Mouse (Mus musculus) right cerebral cortex, postnatal 36 days (tissue): ENCODE results near the gene Ccdc149.

ENCODE experiments used
- DNase-seq, 2 experiments: peaks; one replicate each; pipeline ENCODE4 v3.0.0; 2022; ENCODE audit warnings: low spot score in 2 of 2, mixed read lengths in 1 of 2

The Ccdc149 gene

DNA sequence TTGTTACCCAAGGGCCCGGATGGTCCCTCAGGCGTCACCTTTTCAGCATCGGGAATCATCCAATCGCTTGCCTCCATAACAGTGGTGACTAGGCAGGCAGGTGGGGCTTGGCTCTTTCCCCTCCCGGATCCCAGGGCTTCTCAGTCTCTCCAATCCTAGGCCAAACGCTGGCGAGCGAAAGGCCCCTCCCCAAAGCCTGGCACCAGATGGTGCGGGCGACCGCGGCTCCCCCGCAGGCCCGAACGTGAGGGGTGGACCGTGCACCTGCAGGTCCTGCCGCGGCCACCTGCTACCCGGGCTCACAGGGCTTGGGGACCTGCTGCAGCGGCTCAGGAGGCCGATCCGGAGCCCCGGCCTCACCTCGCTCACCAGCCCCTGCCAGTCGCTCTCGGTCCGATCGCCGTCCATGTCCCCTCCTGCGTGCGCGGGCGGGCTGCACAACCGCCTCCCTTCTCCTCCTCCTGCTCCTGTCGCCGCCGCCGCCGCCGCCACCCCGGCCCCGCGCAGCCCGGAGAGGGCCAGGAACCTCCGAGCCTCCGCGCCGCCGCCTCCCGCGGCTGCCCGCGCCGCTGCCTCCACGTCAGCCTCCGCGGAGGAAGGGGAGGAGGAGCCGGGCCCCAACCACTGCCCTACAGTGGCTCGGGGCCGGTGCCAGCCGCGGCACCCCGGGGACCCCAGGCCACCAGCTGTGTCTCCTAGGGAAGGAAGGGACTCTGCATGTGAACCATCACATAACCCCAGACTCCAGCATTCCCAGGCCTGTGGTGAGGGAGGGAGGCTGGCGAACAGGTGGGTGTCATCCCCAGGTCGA is at the start of gene Ccdc149:
Gene Ccdc149 (minus strand): TSS at position 531 of the 811 bp plus-strand sequence.
- peak; percentile 85 for DNase-seq

DNA sequence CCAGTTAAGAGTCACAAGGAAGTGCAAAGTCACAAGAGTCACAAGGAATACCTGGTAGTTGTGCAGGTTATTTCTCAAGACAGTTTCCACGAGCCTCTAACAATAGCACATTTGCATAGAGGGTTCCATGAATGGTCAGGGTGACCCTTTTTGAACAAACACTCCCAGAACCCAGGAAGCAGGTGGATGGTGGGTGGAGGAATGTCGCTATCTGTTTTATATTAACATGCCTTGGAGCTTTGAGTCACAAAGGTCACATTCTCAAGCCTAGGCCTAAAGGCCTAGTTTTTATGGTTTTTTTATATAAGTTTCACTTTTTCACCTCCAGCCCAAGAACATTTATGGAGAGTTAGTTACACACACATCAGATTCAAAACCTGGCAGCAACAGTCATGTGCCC is 48.6 kb upstream of the Ccdc149 start:
- no peak for DNase-seq

DNA sequence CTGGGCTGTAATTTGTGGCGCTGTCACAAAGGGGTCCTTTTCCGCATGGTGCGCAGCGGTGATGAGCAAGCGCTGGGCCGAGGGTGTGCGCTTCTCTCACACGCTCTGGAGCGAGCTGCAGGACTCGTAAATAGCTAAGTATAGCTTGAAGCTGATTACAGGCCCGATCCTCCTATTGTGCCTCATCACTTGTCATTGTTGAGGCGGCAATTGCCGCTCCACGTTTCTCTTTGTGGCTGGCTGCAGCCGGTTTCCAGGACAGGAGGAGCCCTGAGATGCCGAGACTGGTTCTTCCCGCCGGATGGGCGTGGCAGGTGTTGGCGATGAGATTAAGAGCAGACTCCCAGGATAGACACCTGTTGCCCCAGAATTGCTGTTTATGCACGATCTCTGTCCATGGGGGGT is 44.8 kb upstream of the Ccdc149 start:
- peak in 1 of 2 experiments; percentile 9 for DNase-seq

DNA sequence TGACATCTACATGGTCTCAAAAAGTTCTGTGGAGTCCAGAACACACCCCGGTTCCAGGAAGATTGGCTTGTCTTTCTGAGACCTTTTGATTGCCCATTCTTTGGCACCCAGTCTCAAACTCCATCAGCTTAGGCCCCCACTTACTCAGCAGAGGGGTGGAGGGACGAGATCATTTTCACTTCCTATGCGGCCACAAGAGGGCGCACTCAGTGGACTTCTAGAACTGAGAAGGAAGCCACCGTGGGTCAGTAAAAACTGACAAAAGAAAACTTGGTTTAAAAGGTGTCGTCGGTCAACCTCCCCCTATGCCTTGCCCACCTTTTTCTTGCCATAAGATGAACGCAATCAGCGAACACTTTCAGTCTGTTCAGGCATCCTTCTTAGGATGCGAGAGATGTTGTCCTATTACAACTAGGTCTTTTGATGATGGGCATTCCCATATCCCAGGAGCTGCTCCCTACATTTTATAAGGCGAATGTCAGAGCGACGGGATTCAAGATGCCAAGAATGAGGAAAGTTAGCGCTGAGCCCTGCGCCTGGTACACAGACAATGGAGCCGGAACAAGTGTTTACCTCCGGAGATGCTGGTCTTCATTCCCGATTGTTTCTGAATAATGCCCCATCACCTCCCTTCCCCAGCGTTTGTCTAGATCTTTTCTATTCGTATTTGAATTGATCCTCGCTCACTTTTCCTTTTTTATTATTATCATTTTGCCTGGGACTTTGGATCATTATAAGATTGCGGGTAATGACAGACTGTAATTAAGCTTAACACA is 44.1 kb upstream of the Ccdc149 start:
- peak; percentile 44 to 49 for DNase-seq

DNA sequence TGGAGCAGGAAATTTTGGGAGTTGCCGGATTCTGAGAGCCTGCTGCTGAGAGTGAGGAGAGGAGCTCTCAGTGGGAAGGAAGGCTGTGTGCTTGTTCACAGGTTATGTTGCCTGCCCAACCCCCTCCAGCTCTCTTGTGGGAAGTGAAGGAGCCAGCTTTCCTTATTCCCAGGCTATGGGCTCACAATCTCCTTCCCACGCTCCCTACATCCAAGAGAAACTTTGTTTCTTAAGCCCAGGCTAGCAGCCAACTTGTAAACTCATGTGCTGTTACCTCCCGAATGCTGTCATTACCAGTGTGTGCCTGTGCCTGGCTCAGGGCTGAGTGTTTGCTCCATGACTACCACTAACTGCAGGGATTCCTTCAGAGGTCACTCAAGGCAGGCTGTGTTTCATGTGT is 39.8 kb upstream of the Ccdc149 start:
- DNase-seq, result no peak

DNA sequence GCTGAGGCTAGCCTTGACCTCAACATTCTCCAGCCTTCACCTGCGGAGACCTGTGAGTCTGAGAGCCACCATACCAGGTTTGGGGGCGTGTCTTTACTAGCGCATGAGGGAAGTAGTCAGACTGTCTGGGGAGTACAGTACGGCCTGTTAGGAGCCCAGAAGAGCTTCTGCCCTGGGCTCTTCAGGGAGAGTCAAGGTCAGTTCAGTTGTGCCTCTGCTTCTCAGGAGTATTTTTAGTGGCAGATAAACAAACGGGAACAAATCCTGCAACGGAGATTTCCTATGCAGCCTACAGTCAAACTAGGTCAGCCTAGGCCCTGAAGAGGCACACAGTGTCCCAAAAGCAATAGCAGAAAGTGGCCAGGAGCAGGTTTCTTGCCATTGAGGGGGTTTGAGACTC is 38.1 kb upstream of the Ccdc149 start:
- no peak for DNase-seq

DNA sequence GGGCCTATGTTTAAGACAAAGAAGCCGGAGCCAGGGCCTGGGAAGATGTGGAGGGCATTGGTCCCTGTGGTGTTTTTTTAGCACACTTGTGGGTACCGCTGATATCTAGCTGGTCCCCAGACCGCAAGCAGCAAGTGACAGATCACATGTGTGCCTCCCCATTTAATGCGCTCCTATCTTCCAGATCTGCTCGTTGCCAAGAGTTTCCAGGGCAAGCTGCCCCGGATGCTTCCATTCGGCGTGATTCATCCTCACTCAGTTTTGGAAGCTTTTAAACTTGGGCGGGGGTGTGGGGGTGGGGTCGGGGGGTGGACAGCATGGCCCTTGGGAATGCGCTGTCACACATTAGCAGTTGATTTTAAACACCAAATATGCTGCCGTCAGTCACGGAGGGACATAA is 33.3 kb upstream of the Ccdc149 start:
- no peak for DNase-seq

DNA sequence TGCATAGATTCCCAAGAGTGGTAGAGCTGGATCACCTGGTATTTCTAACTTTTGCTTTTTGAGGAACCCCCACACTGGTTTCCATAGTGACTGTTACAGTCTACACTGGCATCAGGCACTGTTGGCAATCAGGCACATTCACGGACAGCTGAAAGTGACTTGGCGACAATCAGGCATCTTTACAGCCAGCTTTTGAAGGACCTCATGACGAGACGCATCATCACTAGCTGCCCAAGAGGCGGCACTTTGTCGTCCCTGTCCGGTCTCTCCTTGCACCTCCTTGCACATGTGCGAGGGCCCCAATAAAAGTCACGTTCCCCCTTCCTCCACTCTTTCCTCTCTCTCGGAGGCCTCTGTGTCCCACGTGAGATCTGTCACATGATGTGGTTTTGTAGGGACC is 32.8 kb upstream of the Ccdc149 start:
- DNase-seq, result no peak

DNA sequence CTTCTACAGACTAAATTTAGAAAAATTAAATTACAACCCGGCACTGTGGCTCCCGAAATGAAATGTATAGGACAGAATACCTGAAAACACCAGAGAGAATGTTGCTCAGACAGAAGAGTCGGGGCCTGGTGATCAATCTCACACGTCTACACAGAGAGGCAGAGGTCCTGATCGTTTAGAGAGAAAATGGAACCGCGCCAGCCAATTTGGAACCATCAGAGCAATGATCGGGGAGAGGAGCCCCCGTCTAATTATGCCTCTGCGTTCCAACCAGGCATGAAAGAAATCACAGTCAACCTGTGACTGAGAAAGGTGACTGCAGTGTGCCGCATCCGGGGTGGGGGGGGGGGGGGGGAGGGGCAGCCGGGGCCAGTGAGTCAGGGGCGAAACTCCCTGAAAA is 24.4 kb upstream of the Ccdc149 start:
- no peak for DNase-seq

DNA sequence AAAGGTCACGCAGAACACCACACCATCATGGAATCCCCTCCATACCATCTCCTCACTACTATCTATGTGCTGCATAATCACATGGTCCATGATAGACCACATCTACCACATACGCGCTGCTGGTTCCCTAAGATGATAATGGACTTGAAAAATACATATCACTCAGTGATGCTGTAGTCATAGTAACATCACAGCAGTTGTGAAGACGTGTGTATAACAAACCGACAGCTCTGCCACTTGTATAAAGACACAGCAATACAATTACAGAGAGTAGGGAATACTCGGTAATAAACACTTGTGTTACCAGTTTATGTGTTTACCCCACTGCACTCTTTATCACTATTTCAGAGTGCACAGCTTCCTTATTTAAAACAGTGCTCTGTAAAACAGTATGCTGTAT is 20.2 kb upstream of the Ccdc149 start:
- no peak for DNase-seq

DNA sequence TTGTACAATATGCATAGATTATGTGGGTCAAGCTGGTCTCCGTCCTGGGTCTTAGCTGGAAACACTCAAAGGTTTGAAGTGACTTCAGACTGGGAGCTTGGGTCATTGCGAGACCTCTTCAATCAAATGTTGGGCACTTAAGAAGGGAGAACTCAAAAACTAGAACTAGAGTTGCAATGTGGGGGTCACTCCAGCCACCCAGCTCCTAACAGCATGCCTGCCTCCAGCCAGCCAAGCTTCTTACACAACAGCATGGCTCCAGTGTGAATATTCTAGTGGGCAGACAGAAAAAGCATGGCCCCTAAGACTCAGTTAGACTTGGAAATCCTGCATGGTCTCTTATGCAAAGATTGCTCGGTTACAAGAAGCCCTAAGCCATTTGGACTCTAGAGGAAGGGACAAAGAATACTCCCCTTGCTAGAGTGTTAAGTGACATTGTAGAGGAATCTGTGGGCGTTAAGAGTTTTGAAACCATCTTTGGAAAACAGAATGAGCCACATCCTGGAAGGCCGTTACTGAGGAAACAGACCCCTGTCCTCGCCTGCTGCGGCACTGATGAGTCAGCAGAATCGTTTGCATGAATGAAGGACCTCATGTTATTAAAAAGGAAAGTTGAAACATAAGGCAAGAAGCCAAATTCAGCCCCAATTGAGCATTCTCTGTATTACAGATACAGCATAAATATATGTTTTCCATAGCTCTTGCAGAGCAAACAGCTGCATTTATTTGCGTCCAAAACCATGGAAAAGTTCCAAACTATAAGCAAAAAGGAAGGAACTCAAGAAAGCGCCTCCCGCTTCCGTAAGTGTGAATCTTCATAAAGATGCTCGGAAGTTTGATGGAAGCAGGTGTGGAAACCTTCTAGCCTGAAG is 16.5 kb upstream of the Ccdc149 start:
- DNase-seq, result no peak

DNA sequence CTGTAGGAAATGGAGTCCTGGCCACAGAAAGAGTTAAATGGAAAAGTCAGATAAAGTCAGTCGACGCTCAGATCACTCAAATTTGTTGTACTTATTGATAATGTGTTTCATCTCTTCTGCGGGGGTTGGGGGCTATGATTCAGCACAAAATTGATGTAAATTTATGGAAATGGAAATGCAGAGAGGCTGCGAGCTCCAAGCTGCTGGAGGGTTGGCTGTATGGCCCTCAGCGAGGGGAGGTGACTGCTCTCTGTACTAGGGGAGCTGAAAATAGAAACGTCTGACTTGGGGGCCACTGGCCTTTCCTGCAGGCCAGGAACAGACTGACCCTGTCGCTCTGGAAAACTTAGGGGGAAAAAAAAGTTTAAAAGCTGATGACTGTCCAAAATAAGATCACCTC is 5.5 kb upstream of the Ccdc149 start:
- no peak for DNase-seq

DNA sequence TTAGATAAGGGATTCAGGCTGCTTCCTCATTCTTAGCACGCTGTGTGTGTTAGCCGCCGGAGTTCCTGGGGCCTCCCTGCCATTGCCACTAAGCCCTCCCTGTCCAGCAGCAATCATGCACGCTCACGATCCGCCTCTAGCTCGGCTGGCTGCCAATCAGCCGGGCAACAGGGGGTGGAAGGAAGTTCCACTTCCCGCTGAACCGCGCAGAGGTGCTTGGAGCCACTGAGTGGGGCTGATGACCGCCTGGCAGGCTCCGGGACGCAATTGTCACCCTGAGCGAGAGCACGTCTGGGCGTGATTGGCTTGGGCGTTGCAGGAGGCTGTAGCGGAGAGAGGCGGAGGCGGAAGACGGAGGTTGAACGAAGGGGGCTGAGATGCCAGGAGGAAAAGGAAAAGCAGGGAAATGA is 5.0 kb upstream of the Ccdc149 start:
- peak; percentile 61 to 66 for DNase-seq

DNA sequence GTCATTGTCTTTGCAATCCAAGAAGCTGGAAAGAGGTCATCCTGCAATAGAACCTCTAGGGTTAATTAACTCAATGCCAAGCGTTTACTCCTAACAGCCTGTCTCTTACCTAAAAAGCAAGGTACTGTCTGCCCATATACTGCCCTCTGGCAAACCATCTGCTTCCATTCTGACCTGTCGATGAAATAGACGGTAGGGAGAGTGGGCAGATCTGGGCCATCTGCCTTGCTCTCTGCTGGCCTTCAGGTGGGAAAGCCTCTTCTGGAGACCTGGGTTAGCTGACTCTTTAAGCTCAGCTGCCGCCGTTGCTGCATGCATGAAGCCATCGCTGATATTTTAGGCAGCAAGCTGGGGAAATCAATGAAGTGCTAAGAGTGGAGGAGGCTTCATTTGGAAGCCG is 2.7 kb upstream of the Ccdc149 start:
- DNase-seq, result no peak

DNA sequence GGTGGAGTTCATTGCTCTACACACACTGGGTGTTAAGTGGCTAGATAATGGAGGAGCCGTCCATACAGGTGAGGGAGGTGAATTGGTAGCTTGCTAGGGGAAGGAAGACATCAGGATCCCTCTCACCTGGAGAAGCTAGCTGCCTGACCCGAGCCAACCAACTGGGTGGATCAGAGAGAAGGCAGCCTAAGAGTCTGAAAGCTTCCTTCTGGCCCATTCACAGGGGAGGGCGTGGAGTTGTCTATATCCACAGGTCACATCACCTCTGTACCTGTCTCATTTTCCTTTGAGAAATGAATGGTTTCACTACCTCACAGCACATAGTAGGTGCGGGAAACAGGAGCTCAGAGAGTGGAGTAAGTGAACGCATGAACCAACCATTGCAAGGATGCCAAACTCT is 770 bp downstream of the Ccdc149 start:
- no peak for DNase-seq

DNA sequence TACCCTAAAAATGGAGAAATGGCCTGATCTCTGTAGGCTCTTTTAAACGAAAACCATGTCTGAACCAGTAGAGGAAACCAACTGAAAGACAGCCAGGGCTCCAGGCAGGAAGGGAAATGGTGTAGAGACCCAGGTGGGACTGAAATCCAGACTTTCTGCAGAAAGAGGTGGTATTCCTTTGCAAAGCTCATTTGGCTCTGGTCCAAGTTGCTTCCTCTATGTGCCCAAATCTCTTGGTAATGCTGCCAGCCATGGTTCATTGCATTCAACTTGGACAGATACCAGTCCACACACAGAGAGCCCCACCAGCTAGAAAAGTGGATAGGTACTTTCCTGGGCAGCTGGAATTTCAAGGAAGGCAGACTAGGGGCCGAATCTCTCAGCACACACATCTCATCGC is 3.5 kb downstream of the Ccdc149 start:
- no peak for DNase-seq

DNA sequence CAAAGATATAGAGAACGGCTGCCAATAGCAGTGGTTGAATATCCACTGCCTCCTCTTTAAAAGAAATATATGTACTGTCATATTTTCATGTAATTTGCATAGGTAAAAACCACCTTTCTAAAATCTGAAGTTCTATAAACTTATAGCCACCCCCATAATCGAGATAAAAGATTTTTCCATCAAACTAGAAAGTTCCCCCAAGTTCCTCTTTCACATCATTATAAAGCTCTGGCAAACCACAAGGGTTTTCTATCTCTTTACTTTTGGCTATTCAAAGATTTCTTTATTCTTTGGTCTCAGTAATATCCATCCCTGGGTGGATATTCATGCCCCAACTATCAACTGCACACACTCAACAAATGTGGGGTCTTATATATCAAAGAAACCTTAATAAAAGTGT is 8.9 kb downstream of the Ccdc149 start:
- no peak for DNase-seq

DNA sequence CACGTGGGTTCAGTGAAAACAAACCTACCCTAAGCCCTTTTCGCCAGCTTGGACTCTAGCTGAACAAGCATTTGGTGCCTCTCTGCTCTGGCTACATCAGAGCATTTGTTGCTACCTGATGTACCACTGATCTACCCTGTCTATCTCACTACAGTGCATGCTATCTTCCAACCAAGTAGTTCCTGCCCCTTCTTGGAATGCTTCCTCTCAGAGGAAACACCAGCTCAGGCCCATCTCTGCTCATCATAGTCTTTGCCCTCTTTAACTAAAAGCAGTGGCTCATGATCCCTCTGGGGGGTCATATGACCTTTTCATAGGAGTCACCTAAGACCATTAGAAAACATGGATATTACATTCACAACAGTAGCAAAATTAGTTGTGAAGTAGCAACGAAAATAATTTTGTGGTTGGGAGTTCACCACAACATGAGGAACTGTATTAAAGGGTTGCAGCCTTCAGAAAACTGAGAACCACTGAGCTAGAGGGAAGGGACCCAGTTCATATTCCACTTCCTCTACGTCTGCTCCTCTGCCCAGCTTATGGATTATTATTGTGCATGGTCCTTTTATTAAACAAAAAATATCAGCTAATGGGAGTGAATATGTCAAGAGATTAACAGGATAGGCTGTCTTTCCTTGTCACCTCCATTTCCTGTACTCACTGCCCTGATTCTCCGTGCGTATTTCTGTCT is 9.7 kb downstream of the Ccdc149 start:
- DNase-seq, result no peak

DNA sequence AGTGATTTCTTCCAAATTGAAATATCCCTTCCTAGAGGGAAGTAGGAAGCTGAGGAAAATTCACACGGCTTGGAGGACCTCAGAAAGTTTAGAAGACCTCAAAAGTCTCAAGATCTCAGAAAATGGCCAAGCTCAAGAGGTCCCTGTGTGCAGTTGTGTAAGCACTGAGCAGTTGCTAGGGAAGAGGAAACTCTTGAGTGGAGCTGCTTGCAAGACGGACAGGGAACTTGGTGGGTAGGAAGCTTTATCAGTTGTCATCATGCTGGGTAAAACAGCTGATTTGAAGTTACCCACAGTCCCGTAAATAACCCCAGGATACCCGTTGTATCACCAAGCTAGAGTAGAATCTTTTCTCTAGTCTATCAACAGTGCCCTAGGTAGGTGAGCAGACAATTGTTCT is 12.0 kb downstream of the Ccdc149 start:
- DNase-seq, result no peak

DNA sequence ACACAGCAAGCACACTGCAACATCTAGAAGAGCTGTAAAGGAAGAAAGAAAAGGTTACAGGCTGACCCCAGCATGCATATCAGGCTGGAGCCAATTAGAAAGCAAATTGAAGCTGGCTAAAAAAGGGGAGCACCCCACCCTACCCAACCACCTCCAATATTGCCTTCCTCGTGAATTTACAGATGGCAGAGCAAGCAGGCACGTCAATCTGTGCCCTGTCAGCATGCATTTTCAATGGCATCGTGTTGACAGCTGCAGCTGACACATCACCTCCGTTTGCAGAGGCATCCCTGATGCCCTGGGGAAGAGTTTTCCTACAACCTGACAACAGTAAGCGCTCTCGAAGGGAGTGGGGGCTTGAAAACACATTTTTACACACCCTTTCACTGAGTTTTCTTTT is 14.2 kb downstream of the Ccdc149 start:
- no peak for DNase-seq

DNA sequence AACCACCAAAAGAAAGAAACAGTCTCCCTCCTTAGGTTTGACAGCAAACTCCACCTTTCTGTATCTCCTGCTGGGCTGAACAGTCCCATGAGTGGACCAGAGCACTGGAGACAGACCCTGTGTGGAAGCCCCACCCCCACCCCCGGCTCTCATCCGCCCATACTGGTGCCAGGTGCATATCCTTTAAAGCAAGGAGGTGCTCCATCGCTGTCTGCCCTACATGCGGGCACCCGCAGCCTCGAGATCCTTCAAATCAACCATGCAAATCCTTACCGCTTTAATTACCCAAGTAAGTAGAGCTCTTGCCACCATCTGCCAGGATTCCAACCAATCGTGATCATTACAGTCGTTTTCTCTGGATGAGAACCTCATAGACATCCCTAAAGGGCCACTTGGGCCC is 20.5 kb downstream of the Ccdc149 start:
- no peak for DNase-seq

DNA sequence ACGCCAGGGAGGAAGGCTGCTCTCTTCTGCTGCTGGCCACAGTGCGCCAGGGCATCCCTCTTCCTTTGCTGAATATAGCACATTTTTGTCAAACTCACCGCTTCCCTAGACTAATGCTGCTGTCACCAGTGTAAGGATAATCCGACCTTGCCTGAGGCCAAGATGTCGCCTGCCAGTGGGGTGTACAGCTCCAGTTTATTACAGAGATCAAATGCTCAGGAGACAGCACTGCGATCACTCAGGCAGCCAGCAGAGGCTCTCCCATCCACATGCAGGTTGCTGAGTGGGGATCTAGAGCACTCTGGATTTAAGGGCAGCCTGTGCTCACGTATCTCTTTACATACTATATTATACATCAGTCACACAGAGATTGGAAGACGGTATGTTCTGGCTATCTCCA is 22.1 kb downstream of the Ccdc149 start:
- no peak for DNase-seq
